Mouse (Mus musculus): ENCODE results near the gene Prnp. TPM values are rescaled to one million over a fixed set of nuclear protein-coding genes. Genes with fewer than 3 reads are reported as not detected.
A peak's percentile ranks its signal among the peaks of the same experiment; 100 is the strongest.

The Prnp gene
- polyA plus RNA-seq, 1 experiment: 570 TPM

DNA sequence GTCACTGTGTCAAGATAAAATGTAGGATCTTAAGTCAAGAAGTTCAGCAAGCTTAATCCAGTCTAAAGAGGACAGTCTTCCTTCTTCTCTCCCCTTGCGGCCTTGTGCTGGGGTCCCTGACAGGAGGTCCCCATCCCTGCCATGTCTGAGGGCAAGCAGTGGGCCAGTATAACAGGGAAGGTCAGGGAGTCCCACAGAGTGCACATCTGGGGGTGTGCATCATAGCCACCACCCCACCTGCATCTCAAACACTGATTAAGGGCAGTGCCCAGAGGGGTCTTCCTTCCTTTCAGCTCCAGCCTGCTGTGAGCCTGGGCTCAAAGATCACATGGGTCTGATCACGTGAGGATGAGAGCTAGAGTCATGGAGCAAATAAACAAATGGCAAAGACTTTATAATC is 51.9 kb downstream of the Prnp start:
- no peak for TF ChIP-seq CTCF (IDR thresholded peaks at IDR 0.05; ENCODE audit: borderline replicate concordance, insufficient read depth, low read depth, low read length)
- TF ChIP-seq POLR2A (IDR thresholded peaks at IDR 0.05; ENCODE audit: borderline replicate concordance, insufficient read depth, low read length): no peak
- WGBS: 68% methylated on average over 2 of the region's 2 CpGs
- no peaks in the 10 kb centered on the region for H3K27me3 ChIP-seq (ENCODE audit: control insufficient read depth, insufficient read depth, low read length)

DNA sequence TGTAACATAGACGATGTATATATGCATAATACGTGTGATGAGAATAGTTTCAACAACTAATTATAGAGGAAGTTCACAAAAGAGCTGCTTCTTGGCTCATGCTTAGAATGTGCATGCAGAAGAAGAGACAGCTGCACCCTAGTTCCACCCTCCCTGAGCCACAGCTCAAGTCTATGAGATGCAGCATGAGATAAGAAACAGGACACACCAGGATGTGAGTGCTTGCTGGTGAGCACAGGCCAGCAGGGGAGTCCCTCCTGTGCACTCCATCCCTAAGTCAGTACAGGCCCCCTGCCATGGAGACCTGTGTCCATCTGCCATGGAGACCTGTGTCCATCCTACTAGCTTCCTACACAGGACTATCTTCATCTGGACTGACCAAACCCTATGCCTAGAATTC is 60.9 kb downstream of the Prnp start:
- TF ChIP-seq CTCF (IDR thresholded peaks at IDR 0.05; ENCODE audit: borderline replicate concordance, insufficient read depth, low read depth, low read length) (no peak), POLR2A (IDR thresholded peaks at IDR 0.05; ENCODE audit: borderline replicate concordance, insufficient read depth, low read length) (no peak)
- H3K27ac ChIP-seq (ENCODE audit: insufficient read depth, low read length): no peak overlapping the region
- no peak overlapping the region for H3K4me3 ChIP-seq (replicated peaks; ENCODE audit: insufficient read depth, low read depth, low read length)
- DNase-seq: no peak
- H3K4me1 ChIP-seq (ENCODE audit: control insufficient read depth, insufficient read depth, low read length): no peaks in the 10 kb centered on the region
- H3K27me3 ChIP-seq (ENCODE audit: control insufficient read depth, insufficient read depth, low read length): no peaks in the 10 kb centered on the region; the same call in 1 of the 2 replicates
- WGBS: 90% methylated on average over 2 of the region's 2 CpGs

More for the DNA sequence above, 51.9 kb downstream of the Prnp start:
- Histone ChIP-seq H3K4me1 (ENCODE audit: control insufficient read depth, insufficient read depth, low read length) (no peaks in the 10 kb centered on the region), H3K27ac (ENCODE audit: insufficient read depth, low read length) (no peak overlapping the region), H3K4me3 (replicated peaks; ENCODE audit: insufficient read depth, low read depth, low read length) (no peak overlapping the region)
- no peak for DNase-seq

DNA sequence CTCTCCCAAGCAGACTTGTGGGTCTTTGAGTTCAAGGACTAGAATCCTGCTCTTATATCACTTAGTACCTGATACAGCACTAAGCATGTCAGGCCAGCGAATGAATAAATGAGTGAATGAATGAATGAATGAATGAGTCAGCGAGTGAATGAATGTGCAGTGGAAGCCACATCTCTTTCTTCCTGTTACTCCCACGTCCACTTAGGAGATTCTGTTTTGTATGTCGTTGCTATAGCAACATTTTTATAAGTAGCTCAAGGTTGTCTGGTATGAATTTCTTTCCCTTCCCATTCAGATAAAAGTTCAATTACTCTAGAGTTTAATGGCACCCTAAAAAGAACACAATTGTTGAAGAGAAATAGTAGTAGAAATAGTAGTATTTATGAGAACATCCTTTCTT is 61.4 kb downstream of the Prnp start:
- TF ChIP-seq POLR2A (IDR thresholded peaks at IDR 0.05; ENCODE audit: borderline replicate concordance, insufficient read depth, low read length) (no peak), CTCF (IDR thresholded peaks at IDR 0.05; ENCODE audit: borderline replicate concordance, insufficient read depth, low read depth, low read length) (no peak)
- H3K4me3 ChIP-seq (replicated peaks; ENCODE audit: insufficient read depth, low read depth, low read length): no peak overlapping the region
- no peak for DNase-seq
- whole genome bisulfite sequencing: 85% methylated on average over 4 of the region's 4 CpGs
- no peaks in the 10 kb centered on the region; the same call in 1 of the 2 replicates for H3K27me3 ChIP-seq (ENCODE audit: control insufficient read depth, insufficient read depth, low read length)
- no peak overlapping the region for H3K27ac ChIP-seq (ENCODE audit: insufficient read depth, low read length)
- no peaks in the 10 kb centered on the region for H3K4me1 ChIP-seq (ENCODE audit: control insufficient read depth, insufficient read depth, low read length)

DNA sequence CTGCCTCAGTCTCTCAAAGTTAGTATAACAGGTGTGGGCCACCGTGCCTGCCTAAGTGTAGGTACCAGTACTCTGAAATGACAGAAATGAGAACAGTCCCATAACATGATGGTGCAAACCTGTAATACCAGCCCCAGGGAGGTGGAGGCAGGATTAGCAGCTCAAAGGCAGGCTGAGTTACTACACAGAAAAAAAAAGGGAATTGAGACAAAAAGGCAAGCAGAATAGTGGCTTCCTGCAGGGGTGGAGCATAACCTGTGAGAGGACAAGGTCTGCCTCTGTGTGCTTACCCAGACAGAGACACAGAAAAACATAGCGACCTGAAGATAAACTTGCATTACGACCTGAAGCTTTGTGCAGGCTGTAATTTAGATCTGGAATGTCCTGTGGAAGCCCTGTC is 66.9 kb downstream of the Prnp start:
- no peak for DNase-seq
- WGBS: 89% methylated on average over 3 of the region's 3 CpGs
- Histone ChIP-seq H3K27ac (ENCODE audit: insufficient read depth, low read length) (no peak overlapping the region), H3K4me1 (ENCODE audit: control insufficient read depth, insufficient read depth, low read length) (no peaks in the 10 kb centered on the region), H3K27me3 (ENCODE audit: control insufficient read depth, insufficient read depth, low read length) (no peaks in the 10 kb centered on the region), H3K4me3 (replicated peaks; ENCODE audit: insufficient read depth, low read depth, low read length) (no peak overlapping the region)
- TF ChIP-seq CTCF (IDR thresholded peaks at IDR 0.05; ENCODE audit: borderline replicate concordance, insufficient read depth, low read depth, low read length) (no peak), POLR2A (IDR thresholded peaks at IDR 0.05; ENCODE audit: borderline replicate concordance, insufficient read depth, low read length) (no peak)

DNA sequence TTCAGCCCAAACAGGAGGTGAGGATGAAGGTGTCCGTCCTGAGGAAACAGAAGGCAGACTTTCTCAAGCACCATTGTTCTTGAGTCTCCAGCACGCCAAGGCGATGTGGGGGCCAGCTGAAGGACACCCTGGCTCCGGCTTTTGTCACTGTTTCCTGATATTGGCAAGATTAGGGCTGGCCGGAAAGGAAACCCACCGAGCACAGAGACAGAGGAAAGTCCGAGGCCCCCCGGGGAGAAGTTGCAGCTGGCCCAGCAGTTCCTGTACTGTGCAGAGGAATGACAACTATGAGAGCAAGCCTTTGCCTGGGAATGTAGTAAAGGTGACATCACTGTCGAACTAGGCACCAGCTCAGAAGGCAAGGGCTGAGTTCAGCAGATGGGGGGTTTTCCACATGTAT is 71.1 kb downstream of the Prnp start:
- 36% methylated on average over 9 of the region's 9 CpGs for WGBS
- Histone ChIP-seq H3K27ac (ENCODE audit: insufficient read depth, low read length) (no peak overlapping the region), H3K4me3 (replicated peaks; ENCODE audit: insufficient read depth, low read depth, low read length) (no peak overlapping the region), H3K4me1 (ENCODE audit: control insufficient read depth, insufficient read depth, low read length) (no peaks in the 10 kb centered on the region), H3K27me3 (ENCODE audit: control insufficient read depth, insufficient read depth, low read length) (no peaks in the 10 kb centered on the region)
- TF ChIP-seq POLR2A (IDR thresholded peaks at IDR 0.05; ENCODE audit: borderline replicate concordance, insufficient read depth, low read length) (no peak), CTCF (IDR thresholded peaks at IDR 0.05; ENCODE audit: borderline replicate concordance, insufficient read depth, low read depth, low read length) (no peak)
- no peak for DNase-seq

DNA sequence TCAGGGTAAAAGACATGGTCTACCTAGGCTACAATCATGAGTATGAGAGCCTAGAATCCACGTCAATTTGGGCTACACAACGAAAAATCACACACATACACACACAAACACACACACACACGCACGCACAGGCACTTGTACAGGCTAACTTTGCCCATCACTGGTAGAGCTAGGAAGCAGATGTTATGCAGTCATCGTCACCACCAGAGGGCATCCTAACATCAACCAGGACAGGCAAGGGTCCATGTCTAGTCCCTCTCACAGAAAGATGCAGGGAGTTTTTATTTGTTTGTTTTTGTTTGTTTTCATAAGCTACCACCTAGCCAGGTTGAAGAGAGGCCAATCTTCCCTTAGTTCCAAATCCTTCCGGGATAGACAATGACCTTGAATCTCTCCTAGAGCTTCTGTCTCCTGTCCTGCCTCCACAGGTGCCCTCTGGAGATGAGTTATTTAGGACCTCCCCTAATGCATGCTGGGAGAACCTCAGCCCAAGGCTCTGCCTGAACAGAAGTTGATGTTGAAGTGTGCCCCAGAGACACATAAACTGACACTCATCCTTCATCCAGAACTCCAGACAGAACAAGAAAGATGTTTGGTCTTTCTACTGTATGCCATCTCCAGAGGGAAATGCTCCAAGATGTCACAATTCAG is 72.9 kb downstream of the Prnp start:
- no peaks in the 10 kb centered on the region for H3K27me3 ChIP-seq (ENCODE audit: control insufficient read depth, insufficient read depth, low read length)
- H3K27ac ChIP-seq (ENCODE audit: insufficient read depth, low read length): no peak overlapping the region
- TF ChIP-seq POLR2A (IDR thresholded peaks at IDR 0.05; ENCODE audit: borderline replicate concordance, insufficient read depth, low read length) (no peak), CTCF (IDR thresholded peaks at IDR 0.05; ENCODE audit: borderline replicate concordance, insufficient read depth, low read depth, low read length) (peak; percentile 96)
- WGBS: 11% methylated on average over 6 of the region's 6 CpGs
- DNase-seq: peak; percentile 51 to 53
- no peak overlapping the region for H3K4me3 ChIP-seq (replicated peaks; ENCODE audit: insufficient read depth, low read depth, low read length)
- no peaks in the 10 kb centered on the region for H3K4me1 ChIP-seq (ENCODE audit: control insufficient read depth, insufficient read depth, low read length)

DNA sequence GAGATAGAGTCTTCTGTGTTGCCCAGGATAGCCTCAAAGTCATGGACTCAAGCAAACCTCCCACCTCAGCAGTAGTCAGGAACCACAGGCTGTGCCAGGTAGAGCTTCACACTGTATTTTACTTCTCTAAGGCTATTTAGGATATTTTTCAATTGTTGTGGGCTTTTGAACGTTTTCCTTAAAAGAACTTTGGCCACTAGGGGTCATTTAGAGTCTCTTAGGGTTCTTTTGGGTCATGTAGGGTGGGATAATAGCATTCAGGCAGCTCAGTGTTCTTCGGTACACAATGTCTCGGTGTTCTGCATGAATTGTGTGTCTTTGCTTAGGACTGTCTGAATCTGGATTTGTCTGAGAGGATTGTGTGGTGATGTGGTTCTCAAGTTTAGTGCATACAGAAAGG is 78.2 kb downstream of the Prnp start:
- H3K27ac ChIP-seq (ENCODE audit: insufficient read depth, low read length): no peak overlapping the region
- no peaks in the 10 kb centered on the region for H3K4me1 ChIP-seq (ENCODE audit: control insufficient read depth, insufficient read depth, low read length)
- no peaks in the 10 kb centered on the region for H3K27me3 ChIP-seq (ENCODE audit: control insufficient read depth, insufficient read depth, low read length)
- H3K4me3 ChIP-seq (replicated peaks; ENCODE audit: insufficient read depth, low read depth, low read length): no peak overlapping the region
- 46% methylated on average over 3 of the region's 3 CpGs for WGBS
- DNase-seq: peak in 1 of 2 experiments; percentile 1
- TF ChIP-seq POLR2A (IDR thresholded peaks at IDR 0.05; ENCODE audit: borderline replicate concordance, insufficient read depth, low read length) (no peak), CTCF (IDR thresholded peaks at IDR 0.05; ENCODE audit: borderline replicate concordance, insufficient read depth, low read depth, low read length) (no peak)

Other genes starting within 250 kb of the Prnp start
- gene Erv3, start 50.2 kb upstream of the Prnp start, polyA plus RNA-seq (2012; rRNA removed): 0.33 and 0.54 TPM in 2 replicates
- gene Prn, start within 50 bp of the Prnp start, polyA plus RNA-seq (2012; rRNA removed): not detected in 2 replicates
- gene Prnd, start 40.9 kb downstream of the Prnp start, polyA plus RNA-seq (2012; rRNA removed): 0.31 and 0.35 TPM in 2 replicates
- gene Rassf2, start 120.3 kb downstream of the Prnp start, polyA plus RNA-seq (2012; rRNA removed): 35.8 and 44.7 TPM in 2 replicates
- 68.6 and 76.9 TPM in 2 replicates for gene Slc23a2, start 235.2 kb downstream of the Prnp start, polyA plus RNA-seq (2012; rRNA removed)